8 mouse cellular contexts compared by ENCODE assay signal in the genomic region with DNA sequence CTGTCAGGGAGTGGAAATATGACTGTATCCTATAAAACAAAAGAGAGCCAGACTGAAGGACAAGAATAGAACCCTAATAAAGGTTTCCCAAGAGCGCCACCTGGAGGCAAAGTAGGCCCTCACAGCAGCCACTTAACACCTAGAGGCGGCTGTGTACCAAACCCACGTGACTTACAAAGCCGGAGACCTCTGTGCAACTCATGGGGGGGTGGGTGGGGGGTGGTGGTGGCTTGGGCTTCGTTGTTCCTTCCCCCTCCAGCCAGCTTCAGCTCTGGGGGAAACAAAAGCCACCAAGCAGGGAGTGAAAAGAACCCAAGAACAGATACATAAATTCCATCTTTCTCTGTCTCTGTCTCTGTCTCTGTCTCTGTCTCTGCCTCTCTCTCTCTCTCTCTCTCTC. TPM values are rescaled to one million over a fixed set of nuclear protein-coding genes. Genes with fewer than 3 reads are reported as not detected.
DNase-seq lines count a peak whose midpoint lies in the region; ATAC-seq and TF ChIP-seq lines count a peak whose summit lies in the region.

No protein-coding gene starts in this region.

- peak; percentile 63 for TF ChIP-seq RAD21 in CH12.LX (IDR thresholded peaks at IDR 0.05; ENCODE audit: low read depth, low read length)

- H3K4me2 ChIP-seq in CH12.LX (ENCODE audit: insufficient read depth, low read depth, poor library complexity, severe bottlenecking), result no peak overlapping the region
- peak overlapping the region; percentile 20; the same call in 1 of the 2 replicates for H3K4me2 ChIP-seq in kidney, embryonic 16.5 days (replicated peaks; ENCODE audit: low read depth, low read length)

- no peak overlapping the region for H3K27ac ChIP-seq in CH12.LX (ENCODE audit: insufficient read depth, low read depth)
- no peak overlapping the region for H3K27ac ChIP-seq in kidney, embryonic 16.5 days (ENCODE audit: low read length)

- ATAC-seq in activated CD4-positive, CD25-positive, alpha-beta regulatory T cell, adult 4 months, result peak; percentile 40
- peak; percentile 50; the same call in 1 of the 2 replicates for ATAC-seq in kidney, embryonic 16.5 days (ENCODE audit: low FRiP score, low TSS enrichment)

- peak; percentile 21 to 80; a peak in 2 of 4 replicates for TF ChIP-seq CTCF in CH12.LX (conservative IDR thresholded peaks at IDR 0.05 in 1 of 2, IDR thresholded peaks at IDR 0.05 in 1 of 2; ENCODE audit: low read depth in 2 of 2, low read length in 2 of 2)
- peak; percentile 69 for TF ChIP-seq CTCF in lung, adult 2 months (IDR thresholded peaks at IDR 0.05; ENCODE audit: insufficient read depth, low read length)

- TF ChIP-seq EP300 in CH12.LX (IDR thresholded peaks at IDR 0.05; ENCODE audit: low read length), result no peak

- no peaks in the 10 kb centered on the region for H3K79me2 ChIP-seq in CH12.LX (replicated peaks; ENCODE audit: control insufficient read depth, extremely low read depth, insufficient read depth, poor library complexity, severe bottlenecking)

- TF ChIP-seq POLR2A in CH12.LX (IDR thresholded peaks at IDR 0.05; ENCODE audit: low read depth, low read length), result no peak
- TF ChIP-seq POLR2A in lung, adult 2 months (IDR thresholded peaks at IDR 0.05; ENCODE audit: borderline replicate concordance, extremely low read depth, low read depth, low read length), result no peak

- dilution Hi-C loops in CH12.LX (cut with MboI; ENCODE audit: extremely low pct_ligation_motif_present, extremely low pct_unique_long_range_greater_than_20kb, low sequenced_read_pairs), result no loop called here

- no peak overlapping the region for H3K9ac ChIP-seq in CH12.LX (ENCODE audit: insufficient read depth, low read depth)
- H3K9ac ChIP-seq in kidney, embryonic 16.5 days (replicated peaks; ENCODE audit: low read length), result no peak overlapping the region

- DNase-seq in CH12.LX (ENCODE audit: extremely low read depth), result peak; percentile 86
- DNase-seq in embryo, embryonic 10.5 days (ENCODE audit: low spot score), result peak; percentile 88
- DNase-seq in heart, adult 9 months (ENCODE audit: low spot score in 2 of 2), result peak; percentile 79 to 91
- peak; percentile 82 for DNase-seq in lung, adult 2 months
- DNase-seq in right cerebral cortex, postnatal 10 days (ENCODE audit: low spot score in 2 of 2), result peak; percentile 77 to 86
- DNase-seq in urinary bladder, postnatal 25 days (ENCODE audit: low spot score), result peak; percentile 82

- peaks cover 13% of the 10 kb centered on the region for H3K27me3 ChIP-seq in CH12.LX (replicated peaks)
- no peaks in the 10 kb centered on the region for H3K27me3 ChIP-seq in kidney, embryonic 16.5 days (ENCODE audit: insufficient read depth, low read length)

- 3% methylated on average over 5 of the region's 5 CpGs for WGBS in kidney, embryonic 16.5 days
- WGBS in lung, adult 2 months, result 1% methylated on average over 5 of the region's 5 CpGs

- peaks cover 12% of the 10 kb centered on the region for H3K9me3 ChIP-seq in CH12.LX (replicated peaks; ENCODE audit: low read length)
- peaks cover 3% of the 10 kb centered on the region; the same call in 1 of the 2 replicates for H3K9me3 ChIP-seq in kidney, embryonic 16.5 days (ENCODE audit: low read length)

- no peaks in the 10 kb centered on the region for H3K36me3 ChIP-seq in CH12.LX (replicated peaks in 1 of 2; ENCODE audit: control insufficient read depth in 1 of 2, insufficient read depth in 1 of 2, low read length in 1 of 2)
- H3K36me3 ChIP-seq in kidney, embryonic 16.5 days (ENCODE audit: insufficient read depth, low read length), result no peaks in the 10 kb centered on the region

- no peak overlapping the region for H3K4me3 ChIP-seq in CH12.LX (replicated peaks in 1 of 3; ENCODE audit: low read depth in 2 of 3, low read length in 2 of 3, poor library complexity in 1 of 3)
- no peak overlapping the region for H3K4me3 ChIP-seq in kidney, embryonic 16.5 days (ENCODE audit: low read length)
- H3K4me3 ChIP-seq in lung, adult 2 months (replicated peaks; ENCODE audit: extremely low read depth, low read depth, low read length), result no peak overlapping the region

- peaks cover 0 to 6% of the 10 kb centered on the region in 2 experiments; a peak in 2 of 4 replicates for H3K4me1 ChIP-seq in CH12.LX (ENCODE audit: control insufficient read depth in 1 of 2, insufficient read depth in 2 of 2)
- H3K4me1 ChIP-seq in kidney, embryonic 16.5 days (ENCODE audit: insufficient read depth, low read length), result no peaks in the 10 kb centered on the region
- H3K4me1 ChIP-seq in lung, adult 2 months (ENCODE audit: control insufficient read depth, insufficient read depth, low read length), result no peaks in the 10 kb centered on the region

- in situ Hi-C loops in CH12.LX (cut with MboI; ENCODE audit: low pct_ligation_motif_present, low pct_unique_long_range_greater_than_20kb, low sequenced_read_pairs), result loop anchor here (25.0 kb wide), 1 partner anchor 584 kb away; the partner anchor contains the start of gene Camkk1

TF ChIP-seq in CH12.LX, 34 proteins besides CTCF, POLR2A, EP300 and RAD21:
- TF ChIP-seq USF1 (IDR thresholded peaks at IDR 0.05; ENCODE audit: low read depth, low read length) (peak; percentile 39), SMC3 (IDR thresholded peaks at IDR 0.05; ENCODE audit: low read depth, low read length) (peak; percentile 60), MAZ (IDR thresholded peaks at IDR 0.05; ENCODE audit: low read depth, low read length) (no peak), PAX5 (IDR thresholded peaks at IDR 0.05; ENCODE audit: low read length) (no peak), KAT2A (IDR thresholded peaks at IDR 0.05; ENCODE audit: insufficient replicate concordance, low read length) (no peak), MEF2A (IDR thresholded peaks at IDR 0.05; ENCODE audit: borderline replicate concordance, low read depth, low read length) (no peak), USF2 (conservative IDR thresholded peaks at IDR 0.05; ENCODE audit: low read depth, low read length) (peak; percentile 32; the same call in 1 of the 2 replicates)

RNA-seq across cellular contexts. Expression of gene Ggt6, which starts 6.6 kb away (rescaled TPM):
- 0.13 TPM in 2 replicates for total RNA-seq in CH12.LX (2012; rRNA removed)
- total RNA-seq in CH12.LX (2014; rRNA removed), result not detected in 2 replicates
- 0.19 TPM in 1 of 2 replicates, not detected in the other for polyA plus RNA-seq in CH12.LX (2012; ENCODE audit: insufficient read length, low read depth)
- polyA plus RNA-seq in activated CD4-positive, CD25-positive, alpha-beta regulatory T cell, adult 4 months (2017; shearing (Covaris generic)), result not detected
- 1.6 and 2.2 TPM in 2 replicates for polyA plus RNA-seq in kidney, embryonic 16.5 days (2015; fragmentation: Nextera tagmentation; extraction: Ambion mirVana)
- 2.9 and 7.0 TPM in 2 replicates for polyA plus RNA-seq in lung, adult 2 months (2012; rRNA removed)

RNA-seq across cellular contexts. Expression of gene Mybbp1a, which starts 12.5 kb away (rescaled TPM):
- total RNA-seq in CH12.LX (2012; rRNA removed) (245 and 334 TPM in 2 replicates), CH12.LX (2014; rRNA removed) (115 and 174 TPM in 2 replicates)
- 729 and 816 TPM in 2 replicates for polyA plus RNA-seq in CH12.LX (2012; ENCODE audit: insufficient read length, low read depth)
- polyA plus RNA-seq in activated CD4-positive, CD25-positive, alpha-beta regulatory T cell, adult 4 months (2017; shearing (Covaris generic)), result 10 to 100 TPM; 55.5 to 77.9 TPM
- polyA plus RNA-seq in kidney, embryonic 16.5 days (2015; fragmentation: Nextera tagmentation; extraction: Ambion mirVana), result 175 and 177 TPM in 2 replicates
- 26.1 and 32.8 TPM in 2 replicates for polyA plus RNA-seq in lung, adult 2 months (2012; rRNA removed)

RNA-seq across cellular contexts. Expression of gene Smtnl2, which starts 17.2 kb away (rescaled TPM):
- total RNA-seq in CH12.LX (2012; rRNA removed), result 0.25 and 0.47 TPM in 2 replicates
- 0.26 and 0.47 TPM in 2 replicates for total RNA-seq in CH12.LX (2014; rRNA removed)
- polyA plus RNA-seq in CH12.LX (2012; ENCODE audit: insufficient read length, low read depth), result 0.10 TPM in 1 of 2 replicates, not detected in the other
- not detected for polyA plus RNA-seq in activated CD4-positive, CD25-positive, alpha-beta regulatory T cell, adult 4 months (2017; shearing (Covaris generic))
- polyA plus RNA-seq in kidney, embryonic 16.5 days (2015; fragmentation: Nextera tagmentation; extraction: Ambion mirVana), result 109 and 124 TPM in 2 replicates
- 32.1 and 34.5 TPM in 2 replicates for polyA plus RNA-seq in lung, adult 2 months (2012; rRNA removed)

Comparison
In these comparisons a context has a peak if more than half of its experiments do, and no peak if none do; other contexts are left out.
1. RNA of gene Smtnl2, which starts 17.2 kb away (polyA plus RNA-seq): 109 to 124 TPM in kidney, embryonic 16.5 days and 32.1 to 34.5 TPM in lung, adult 2 months; 0.10 TPM in CH12.LX and not detected in activated CD4-positive, CD25-positive, alpha-beta regulatory T cell, adult 4 months; every median in the first group is over 10 times any median in the second.
2. Peak in every context shown above with its lines, with median percentiles within 50 percentile points of each other: DNase-seq.